ENCODE assay signal across 8 mouse cellular contexts in genomic region chr11:58959186-58959825, GRCm38 (mm10). TPM values are rescaled to one million over a fixed set of nuclear protein-coding genes. Genes with fewer than 3 reads are reported as not detected.
DNase-seq lines count a peak whose midpoint lies in the region; ATAC-seq lines count a peak whose summit lies in the region.

No protein-coding gene starts in this region.

- peak overlapping the region; percentile 62 for H3K4me3 ChIP-seq in heart, embryonic 12.5 days
- H3K4me3 ChIP-seq in midbrain, embryonic 16.5 days (ENCODE audit: low read depth, low read length): peak overlapping the region; percentile 50

- H3K9me3 ChIP-seq in heart, embryonic 12.5 days (replicated peaks): peaks cover 6% of the 10 kb centered on the region
- H3K9me3 ChIP-seq in midbrain, embryonic 16.5 days (replicated peaks; ENCODE audit: control insufficient read depth, low read length, poor library complexity, severe bottlenecking): no peaks in the 10 kb centered on the region

- H3K4me1 ChIP-seq in heart, embryonic 12.5 days (replicated peaks): peaks cover 36% of the 10 kb centered on the region
- peaks cover 31% of the 10 kb centered on the region for H3K4me1 ChIP-seq in midbrain, embryonic 16.5 days (ENCODE audit: control insufficient read depth, insufficient read depth, low read length)

- 38% methylated on average over 15 of the region's 15 CpGs for WGBS in heart, embryonic 12.5 days
- 33% methylated on average over 15 of the region's 15 CpGs for WGBS in midbrain, embryonic 16.5 days

- H3K36me3 ChIP-seq in heart, embryonic 12.5 days: peaks cover 20% of the 10 kb centered on the region
- H3K36me3 ChIP-seq in midbrain, embryonic 16.5 days (ENCODE audit: control insufficient read depth, insufficient read depth, low read length): 0 out of 2 replicates have a peak, but pooled peaks cover 3% of the 10 kb centered on the region

- no peak for DNase-seq in heart, postnatal 10 days
- DNase-seq in induced T-regulatory cell, adult 2 months (ENCODE audit: low read depth): peak; percentile 54
- no peak for DNase-seq in cerebellum, adult 9-10 months
- no peak for DNase-seq in kidney, postnatal 4 days
- no peak for DNase-seq in adrenal gland, adult 2 months

- peak overlapping the region; percentile 85 for H3K4me2 ChIP-seq in heart, embryonic 12.5 days
- peak overlapping the region; percentile 75 for H3K4me2 ChIP-seq in midbrain, embryonic 16.5 days (ENCODE audit: low read length)

- ATAC-seq in heart, embryonic 12.5 days (ENCODE audit: insufficient number of reproducible peaks, low FRiP score): no peak
- 0 out of 2 replicates have a peak, but pooled peaks have one; percentile 0 for ATAC-seq in common myeloid progenitor, adult 5-6 weeks (replicated peaks; ENCODE audit: low read depth, poor library complexity, severe bottlenecking)
- ATAC-seq in midbrain, embryonic 16.5 days: no peak

- intact Hi-C loops in heart, postnatal 10 days (cut with DNase I): no loop called here

- no peak overlapping the region for H3K27ac ChIP-seq in heart, embryonic 12.5 days (ENCODE audit: poor library complexity, severe bottlenecking)
- peak overlapping the region; percentile 83 for H3K27ac ChIP-seq in midbrain, embryonic 16.5 days (ENCODE audit: low read length)

- peaks cover 29% of the 10 kb centered on the region for H3K27me3 ChIP-seq in heart, embryonic 12.5 days (replicated peaks)
- no peaks in the 10 kb centered on the region for H3K27me3 ChIP-seq in midbrain, embryonic 16.5 days (ENCODE audit: control insufficient read depth, insufficient read depth, low read depth, low read length)

- H3K9ac ChIP-seq in heart, embryonic 12.5 days: 0 out of 2 replicates have a peak overlapping the region, but pooled peaks have one; percentile 70
- H3K9ac ChIP-seq in midbrain, embryonic 16.5 days (ENCODE audit: low read depth, low read length): peak overlapping the region; percentile 36

RNA-seq across cellular contexts. Expression of gene Hist3h2a, which starts 4.8 kb away (rescaled TPM):
- 26.5 and 28.4 TPM in 2 replicates for polyA plus RNA-seq in heart, embryonic 12.5 days (2016; fragmentation: Nextera tagmentation; extraction: Ambion mirVana)
- total RNA-seq in heart, postnatal 10 days (2021): 10 to 100 TPM; 33.2 to 36.7 TPM
- total RNA-seq in common myeloid progenitor, adult 5-6 weeks (2017): 215 and 229 TPM in 2 replicates
- 107 and 115 TPM in 2 replicates for polyA plus RNA-seq in midbrain, embryonic 16.5 days (2015; fragmentation: Nextera tagmentation; extraction: Ambion mirVana)
- total RNA-seq in adrenal gland, adult 2 months (2021): 10 to 100 TPM; 13.5 to 26.3 TPM
- polyA plus RNA-seq in adrenal gland, adult 2 months (2012; rRNA removed): 15.4 and 19.1 TPM in 2 replicates

RNA-seq across cellular contexts. Expression of gene Trim17, which starts 4.8 kb away (rescaled TPM):
- 1.1 and 1.5 TPM in 2 replicates for polyA plus RNA-seq in heart, embryonic 12.5 days (2016; fragmentation: Nextera tagmentation; extraction: Ambion mirVana)
- total RNA-seq in heart, postnatal 10 days (2021): under 1 TPM; 0.12 to 0.22 TPM
- not detected in 2 replicates for total RNA-seq in common myeloid progenitor, adult 5-6 weeks (2017)
- 1.3 and 2.1 TPM in 2 replicates for polyA plus RNA-seq in midbrain, embryonic 16.5 days (2015; fragmentation: Nextera tagmentation; extraction: Ambion mirVana)
- total RNA-seq in adrenal gland, adult 2 months (2021): under 1 TPM; 0.17 TPM
- polyA plus RNA-seq in adrenal gland, adult 2 months (2012; rRNA removed): 0.18 and 0.36 TPM in 2 replicates

RNA-seq across cellular contexts. Expression of gene Hist3h2ba, which starts 10.6 kb away (rescaled TPM):
- 8.5 and 11.6 TPM in 2 replicates for polyA plus RNA-seq in heart, embryonic 12.5 days (2016; fragmentation: Nextera tagmentation; extraction: Ambion mirVana)
- total RNA-seq in heart, postnatal 10 days (2021): 10 to 100 TPM; 11.0 to 13.0 TPM
- 12.7 and 17.8 TPM in 2 replicates for total RNA-seq in common myeloid progenitor, adult 5-6 weeks (2017)
- polyA plus RNA-seq in midbrain, embryonic 16.5 days (2015; fragmentation: Nextera tagmentation; extraction: Ambion mirVana): 345 and 399 TPM in 2 replicates
- total RNA-seq in adrenal gland, adult 2 months (2021): 1 to 10 TPM; 2.5 to 8.2 TPM
- polyA plus RNA-seq in adrenal gland, adult 2 months (2012; rRNA removed): 5.1 and 9.1 TPM in 2 replicates

RNA-seq across cellular contexts. Expression of gene Trim11, which starts 18.6 kb away (rescaled TPM):
- polyA plus RNA-seq in heart, embryonic 12.5 days (2016; fragmentation: Nextera tagmentation; extraction: Ambion mirVana): 27.6 and 30.8 TPM in 2 replicates
- total RNA-seq in heart, postnatal 10 days (2021): 10 to 100 TPM; 19.9 to 20.8 TPM
- total RNA-seq in common myeloid progenitor, adult 5-6 weeks (2017): 14.8 and 16.9 TPM in 2 replicates
- polyA plus RNA-seq in midbrain, embryonic 16.5 days (2015; fragmentation: Nextera tagmentation; extraction: Ambion mirVana): 19.5 and 22.3 TPM in 2 replicates
- 10 to 100 TPM; 21.3 to 23.4 TPM for total RNA-seq in adrenal gland, adult 2 months (2021)
- polyA plus RNA-seq in adrenal gland, adult 2 months (2012; rRNA removed): 45.2 and 45.7 TPM in 2 replicates

RNA-seq across cellular contexts. Expression of gene Rnf187, which starts 20.6 kb away (rescaled TPM):
- polyA plus RNA-seq in heart, embryonic 12.5 days (2016; fragmentation: Nextera tagmentation; extraction: Ambion mirVana): 208 and 213 TPM in 2 replicates
- total RNA-seq in heart, postnatal 10 days (2021): 100 to 1,000 TPM; 162 to 173 TPM
- total RNA-seq in common myeloid progenitor, adult 5-6 weeks (2017): 88.5 and 107 TPM in 2 replicates
- 550 and 556 TPM in 2 replicates for polyA plus RNA-seq in midbrain, embryonic 16.5 days (2015; fragmentation: Nextera tagmentation; extraction: Ambion mirVana)
- total RNA-seq in adrenal gland, adult 2 months (2021): 100 to 1,000 TPM; 143 to 198 TPM
- polyA plus RNA-seq in adrenal gland, adult 2 months (2012; rRNA removed): 545 and 648 TPM in 2 replicates
